Mouse (Mus musculus) heart, embryonic 14.5 days (tissue): ENCODE measurements around the gene Gtf3c6. TPM values are rescaled to one million over a fixed set of nuclear protein-coding genes. Genes with fewer than 3 reads are reported as not detected.

Experiments used
- ATAC-seq: fragments of 200-750 bp; cut with Nextera tagmentation; 2 replicates; pipeline ENCODE4 v1.8.0; 2017; ENCODE audit warnings: low read depth, moderate TSS enrichment; ENCODE audit not compliant: insufficient number of reproducible peaks, insufficient read depth, low FRiP score
- H3K27ac ChIP-seq, 2 experiments: fragments of 200-500 bp in 1 of 2; fragments of 300-500 bp in 1 of 2; sonication (generic) in 1 of 2; replicated peaks in 1 of 2; 2 replicates each; pipeline ENCODE4 v1.5.1; 2012 to 2014; ENCODE audit warnings: low read depth in 2 of 2, low read length in 2 of 2, control low read depth in 1 of 2, mild to moderate bottlenecking in 1 of 2, mixed read lengths in 1 of 2; ENCODE audit not compliant: control insufficient read depth in 1 of 2, insufficient read depth in 1 of 2
- H3K27me3 ChIP-seq: fragments of 300-500 bp; sonication (generic); 2 replicates; pipeline ENCODE4 v1.6.1; 2014; ENCODE audit warnings: mild to moderate bottlenecking, low read length, control low read depth; ENCODE audit not compliant: control insufficient read depth, insufficient read depth
- H3K36me3 ChIP-seq: fragments of 300-500 bp; sonication (generic); 2 replicates; pipeline ENCODE4 v1.6.1; 2014; ENCODE audit warnings: mild to moderate bottlenecking, control low read depth, low read length, mixed read lengths; ENCODE audit not compliant: control insufficient read depth, insufficient read depth
- H3K4me1 ChIP-seq, 2 experiments: fragments of 200-500 bp in 1 of 2; fragments of 300-500 bp in 1 of 2; sonication (generic) in 1 of 2; 2 replicates each; pipeline ENCODE4 v1.6.1; 2012 to 2014; ENCODE audit warnings: low read length in 2 of 2, control low read depth in 1 of 2, mixed read lengths in 1 of 2; ENCODE audit not compliant: control insufficient read depth in 2 of 2, insufficient read depth in 2 of 2
- H3K4me2 ChIP-seq: fragments of 300-500 bp; sonication (generic); 2 replicates; pipeline ENCODE4 v1.6.1; 2014; ENCODE audit warnings: mild to moderate bottlenecking, low read length
- H3K4me3 ChIP-seq, 2 experiments: fragments of 200-500 bp in 1 of 2; fragments of 300-500 bp in 1 of 2; sonication (generic) in 1 of 2; 2 replicates each; pipeline ENCODE4 v1.5.1; 2012 to 2014; ENCODE audit warnings: low read length in 2 of 2, mild to moderate bottlenecking in 2 of 2, control low read depth in 1 of 2, low read depth in 1 of 2, moderate library complexity in 1 of 2; ENCODE audit not compliant: control insufficient read depth in 1 of 2, insufficient read depth in 1 of 2
- H3K9ac ChIP-seq: fragments of 300-500 bp; sonication (generic); 2 replicates; pipeline ENCODE4 v1.6.1; 2014; ENCODE audit warnings: mild to moderate bottlenecking, low read length
- H3K9me3 ChIP-seq: fragments of 300-500 bp; sonication (generic); 2 replicates; pipeline ENCODE4 v1.6.1; 2016; ENCODE audit warnings: low read length, control low read depth; ENCODE audit not compliant: control insufficient read depth
- WGBS: fragments of 180-500 bp; shearing (Covaris S2); extraction: QIAGEN DNeasy Blood & Tissue Kit; methylation state at CpG from one replicate; pipeline ENCODE4 v1.1.7; 2014; 5-methylcytosine and 5-hydroxymethylcytosine counted together
- polyA plus RNA-seq: library from polyadenylated mRNA; unstranded; fragments of >200 nt; fragmentation: Nextera tagmentation; extraction: Ambion mirVana; gene quantifications from 2 replicates; pipeline ENCODE4 v1.2.1, GENCODE M21; 2014

Gtf3c6 gene
- polyA plus RNA-seq, 1 experiment from 2014 or later, result 66.2 TPM

DNA sequence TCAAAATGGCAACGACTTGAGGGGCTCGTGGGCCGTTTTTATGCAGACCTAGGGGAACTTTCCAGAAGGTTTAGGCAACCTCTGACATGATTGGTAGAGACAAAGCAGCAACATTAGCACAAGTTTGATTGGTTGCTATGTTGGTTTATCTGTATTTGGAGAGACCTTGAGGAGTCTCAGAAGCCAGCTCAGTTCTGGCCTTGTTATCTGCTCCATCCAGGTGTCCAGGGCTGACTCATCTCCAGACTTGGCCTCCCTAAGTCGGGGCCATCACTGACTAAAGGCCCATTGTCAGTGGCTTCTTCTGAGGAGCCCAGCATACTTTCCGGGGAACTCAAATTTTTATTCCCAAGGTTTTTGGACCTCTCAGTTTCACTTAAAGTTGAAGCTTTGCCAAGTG, 16.0 kb upstream of the Gtf3c6 start:
- Histone ChIP-seq H3K9ac (no peak overlapping the region), H3K4me3 (no peak overlapping the region), H3K27me3 (no peaks in the 10 kb centered on the region), H3K4me2 (no peak overlapping the region), H3K4me1 (no peaks in the 10 kb centered on the region; a peak in 1 of 4 replicates), H3K27ac (no peak overlapping the region), H3K9me3 (no peaks in the 10 kb centered on the region), H3K36me3 (no peaks in the 10 kb centered on the region)
- no peak for ATAC-seq
- 74% methylated on average over 5 of the region's 5 CpGs for WGBS

DNA sequence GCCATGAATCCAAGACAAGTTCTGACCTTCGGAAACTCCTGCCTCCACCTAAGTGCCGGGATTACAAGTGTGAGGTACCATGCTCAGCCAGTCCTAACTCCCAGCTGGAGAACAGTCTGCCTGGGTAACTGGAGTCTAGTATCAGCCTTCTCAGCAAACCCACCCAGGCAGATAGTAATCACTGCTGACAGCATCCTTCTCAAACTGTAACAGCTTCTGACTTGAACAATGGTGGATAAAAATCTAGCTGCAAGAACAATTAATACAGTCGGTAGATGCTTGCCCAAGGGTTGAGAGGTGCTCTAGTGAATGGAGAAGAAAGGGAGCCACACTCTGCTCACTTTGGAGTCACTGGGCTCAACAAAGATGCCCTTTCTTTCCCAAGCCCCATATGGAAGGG, 13.3 kb upstream of the Gtf3c6 start:
- Histone ChIP-seq H3K9ac (no peak overlapping the region), H3K27me3 (no peaks in the 10 kb centered on the region), H3K9me3 (no peaks in the 10 kb centered on the region), H3K36me3 (no peaks in the 10 kb centered on the region), H3K4me2 (no peak overlapping the region), H3K4me3 (no peak overlapping the region), H3K4me1 (no peaks in the 10 kb centered on the region; a peak in 1 of 4 replicates), H3K27ac (no peak overlapping the region)
- 79% methylated on average over 3 of the region's 3 CpGs for WGBS
- no peak for ATAC-seq

DNA sequence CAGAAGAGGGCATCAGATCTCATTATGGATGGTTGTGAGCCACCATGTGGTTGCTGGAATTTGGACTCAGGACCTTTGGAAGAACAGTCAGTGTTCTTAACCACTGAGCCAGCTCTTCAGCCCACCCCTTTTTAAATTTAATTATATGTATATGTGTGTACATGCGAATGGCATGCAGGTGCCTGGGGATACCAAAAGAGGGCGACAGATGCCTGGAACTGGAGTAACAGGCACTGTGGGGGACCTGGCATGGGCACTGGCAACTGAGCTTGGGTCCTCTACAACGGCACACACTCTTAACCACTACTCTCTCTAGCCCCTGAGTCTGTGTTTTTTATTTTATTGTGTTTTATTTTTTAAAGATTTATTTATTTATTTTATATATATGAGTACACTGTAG, 7.0 kb upstream of the Gtf3c6 start:
- Histone ChIP-seq H3K4me1 (peaks cover 0 to 2% of the 10 kb centered on the region in 2 experiments; a peak in 1 of 4 replicates), H3K27ac (no peak overlapping the region), H3K9me3 (0 out of 2 replicates have a peak, but pooled peaks cover 3% of the 10 kb centered on the region), H3K4me3 (no peak overlapping the region), H3K36me3 (no peaks in the 10 kb centered on the region), H3K9ac (no peak overlapping the region), H3K4me2 (no peak overlapping the region), H3K27me3 (no peaks in the 10 kb centered on the region)
- WGBS, result 74% methylated on average over 3 of the region's 3 CpGs
- no peak for ATAC-seq

DNA sequence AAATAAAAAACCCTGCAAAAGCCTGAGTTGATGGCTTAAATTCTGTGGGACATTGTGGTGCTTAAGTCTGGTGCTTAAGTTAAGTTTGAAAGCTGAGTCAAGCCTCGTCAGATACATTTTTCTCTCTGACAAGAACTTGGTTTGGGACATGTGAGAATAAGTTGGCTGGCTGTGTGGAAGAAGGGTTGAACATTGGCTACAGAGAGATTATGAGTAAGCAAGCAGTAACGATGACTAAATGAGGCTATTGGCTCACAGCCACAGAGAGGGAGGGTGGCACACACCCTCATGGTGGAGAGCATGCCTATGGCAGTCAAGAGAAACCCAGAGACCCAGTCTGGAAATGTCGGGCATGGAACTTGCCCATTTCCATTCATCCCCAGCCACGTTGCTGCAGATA, 5.8 kb upstream of the Gtf3c6 start:
- ATAC-seq, result no peak
- Histone ChIP-seq H3K27ac (no peak overlapping the region), H3K9ac (no peak overlapping the region), H3K4me1 (peaks cover 0 to 11% of the 10 kb centered on the region in 2 experiments; a peak in 2 of 4 replicates), H3K9me3 (0 out of 2 replicates have a peak, but pooled peaks cover 3% of the 10 kb centered on the region), H3K36me3 (no peaks in the 10 kb centered on the region), H3K27me3 (no peaks in the 10 kb centered on the region), H3K4me2 (no peak overlapping the region), H3K4me3 (no peak overlapping the region)
- 72% methylated on average over 4 of the region's 4 CpGs for WGBS

DNA sequence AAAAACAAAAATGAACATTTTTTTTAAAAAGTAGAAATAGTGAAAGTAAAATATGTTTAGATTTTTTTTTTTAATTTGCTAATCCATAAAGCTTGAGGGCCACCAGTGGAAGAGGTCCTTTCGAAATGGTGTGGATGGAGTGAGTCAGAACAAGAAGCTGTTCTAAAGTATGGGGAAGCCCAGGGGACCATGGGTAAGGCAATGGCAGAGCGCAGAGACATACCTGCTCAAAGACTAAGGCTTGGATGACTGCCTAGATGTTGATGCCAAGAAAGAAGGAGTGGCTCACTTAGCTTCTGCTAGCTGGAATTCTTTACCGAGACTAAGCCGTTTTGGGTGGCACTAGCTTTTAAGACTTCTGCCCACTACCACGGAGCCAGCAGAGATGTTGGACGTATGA, 4.3 kb upstream of the Gtf3c6 start:
- peaks cover 0 to 11% of the 10 kb centered on the region in 2 experiments; a peak in 2 of 4 replicates for H3K4me1 ChIP-seq

DNA sequence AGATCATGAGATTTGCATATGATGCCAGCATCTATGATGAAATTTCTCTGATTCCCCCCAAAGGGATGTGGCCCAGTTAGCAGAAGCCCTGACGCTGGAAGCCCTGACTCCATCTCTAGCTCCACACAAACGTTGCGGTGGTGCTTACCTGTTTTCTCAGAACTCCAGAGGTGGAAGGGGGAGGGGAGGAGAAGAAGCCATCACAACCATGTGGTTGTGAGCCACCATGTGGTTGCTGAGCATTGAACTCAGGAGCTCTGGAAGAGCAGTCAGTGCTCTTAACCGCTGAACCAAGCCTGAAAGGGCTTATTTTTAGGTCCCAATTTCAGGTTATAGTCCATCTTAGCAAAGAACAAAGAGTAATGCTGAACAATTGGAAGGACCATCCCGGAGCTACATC, 2.4 kb upstream of the Gtf3c6 start:
- H3K4me1 ChIP-seq, result peaks cover 4 to 20% of the 10 kb centered on the region in 2 experiments
- no peak overlapping the region for H3K9ac ChIP-seq
- no peaks in the 10 kb centered on the region for H3K27me3 ChIP-seq
- H3K36me3 ChIP-seq, result no peaks in the 10 kb centered on the region
- no peak overlapping the region for H3K4me3 ChIP-seq
- H3K27ac ChIP-seq, result no peak overlapping the region
- H3K9me3 ChIP-seq, result 0 out of 2 replicates have a peak, but pooled peaks cover 3% of the 10 kb centered on the region
- H3K4me2 ChIP-seq, result no peak overlapping the region
- 54% methylated on average over 5 of the region's 5 CpGs for WGBS
- no peak for ATAC-seq

More for the DNA sequence above, 4.3 kb upstream of the Gtf3c6 start:
- Histone ChIP-seq H3K4me3 (no peak overlapping the region), H3K27me3 (no peaks in the 10 kb centered on the region), H3K4me2 (no peak overlapping the region), H3K27ac (no peak overlapping the region), H3K9me3 (0 out of 2 replicates have a peak, but pooled peaks cover 3% of the 10 kb centered on the region), H3K9ac (no peak overlapping the region), H3K36me3 (no peaks in the 10 kb centered on the region)
- ATAC-seq, result no peak
- 78% methylated on average over 6 of the region's 6 CpGs for WGBS

DNA sequence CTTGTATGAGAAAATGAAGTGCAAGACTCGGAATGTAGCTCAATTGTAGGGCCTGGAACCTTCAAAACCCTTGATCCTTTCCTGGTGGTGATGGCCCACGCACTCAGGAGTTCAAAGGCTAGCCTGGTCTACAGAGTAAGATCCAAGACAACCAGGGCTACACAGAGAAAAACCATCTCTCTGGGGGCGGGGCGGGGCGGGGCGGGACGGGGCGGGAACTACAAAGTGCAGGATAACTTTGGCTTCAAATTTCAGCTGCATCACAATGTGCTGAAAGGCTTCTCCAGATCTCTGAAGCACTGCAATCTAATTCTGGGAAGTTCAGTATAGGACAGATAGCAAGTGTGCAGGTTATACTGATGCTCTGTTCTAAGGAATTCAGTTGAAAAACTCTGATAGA, 1.6 kb upstream of the Gtf3c6 start:
- 13% methylated on average over 8 of the region's 8 CpGs for WGBS
- H3K27me3 ChIP-seq, result no peaks in the 10 kb centered on the region

DNA sequence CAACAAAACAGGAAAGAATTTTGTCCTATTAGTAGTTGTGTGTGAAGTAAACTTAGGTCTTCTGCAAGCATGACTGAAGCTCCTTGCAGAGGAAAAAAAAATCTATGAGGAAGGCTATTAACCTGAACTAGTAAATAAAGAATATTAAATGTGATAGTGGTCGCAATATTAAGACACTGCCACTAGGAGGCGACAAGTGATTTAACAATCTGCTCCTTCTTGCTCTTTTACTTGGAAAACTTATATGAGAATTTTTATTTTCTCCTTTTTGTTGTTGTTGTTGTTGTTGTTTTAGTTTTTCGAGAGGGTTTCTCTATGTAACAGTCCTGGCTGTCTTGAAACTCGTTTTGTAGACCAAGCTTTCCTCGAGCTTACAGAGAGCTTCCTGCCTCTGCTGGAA, 1.1 kb upstream of the Gtf3c6 start:
- WGBS, result 3% methylated on average over 5 of the region's 5 CpGs
- Histone ChIP-seq H3K9me3 (no peaks in the 10 kb centered on the region), H3K27me3 (no peaks in the 10 kb centered on the region), H3K4me1 (peaks cover 4 to 20% of the 10 kb centered on the region in 2 experiments), H3K9ac (peak overlapping the region; percentile 84), H3K4me2 (peak overlapping the region; percentile 91), H3K27ac (peak overlapping the region; percentile 89 to 96), H3K36me3 (peaks cover 9% of the 10 kb centered on the region), H3K4me3 (peak overlapping the region in 1 of 2 experiments; percentile 83; a peak in 2 of 4 replicates)
- ATAC-seq, result no peak

More for the DNA sequence above, 1.6 kb upstream of the Gtf3c6 start:
- Histone ChIP-seq H3K4me1 (peaks cover 4 to 20% of the 10 kb centered on the region in 2 experiments), H3K4me2 (peak overlapping the region; percentile 91; the same call in 1 of the 2 replicates), H3K4me3 (no peak overlapping the region), H3K9ac (no peak overlapping the region), H3K27ac (no peak overlapping the region), H3K9me3 (no peaks in the 10 kb centered on the region), H3K36me3 (peaks cover 4% of the 10 kb centered on the region; the same call in 1 of the 2 replicates)
- ATAC-seq, result no peak
